Mouse (Mus musculus): ENCODE data around the gene Ptprd. TPM values are rescaled to one million over a fixed set of nuclear protein-coding genes. Genes with fewer than 3 reads are reported as not detected.

Gene Ptprd
- polyA plus RNA-seq, 1 experiment from 2014 or later = 6.3 TPM

GRCm38 (mm10) chr4:76996172-76996571 lies 1215.6 kb downstream of the Ptprd start:
- Histone ChIP-seq H3K9ac (ENCODE audit: low read depth, low read length) (no peak overlapping the region), H3K4me1 (ENCODE audit: control insufficient read depth, low read depth, low read length) (no peaks in the 10 kb centered on the region), H3K27ac (ENCODE audit: low read length) (no peak overlapping the region), H3K4me2 (ENCODE audit: low read depth, low read length) (no peak overlapping the region), H3K9me3 (replicated peaks; ENCODE audit: control insufficient read depth, low read length) (no peaks in the 10 kb centered on the region), H3K27me3 (ENCODE audit: control insufficient read depth, insufficient read depth, low read depth, low read length) (no peaks in the 10 kb centered on the region), H3K36me3 (ENCODE audit: control insufficient read depth, insufficient read depth) (no peaks in the 10 kb centered on the region), H3K4me3 (ENCODE audit: low read depth, low read length) (no peak overlapping the region)
- ATAC-seq (ENCODE audit: low read depth) = no peak
- WGBS (ENCODE audit: insufficient replicate concordance) = 76% methylated on average over 4 of the region's 4 CpGs

DNA sequence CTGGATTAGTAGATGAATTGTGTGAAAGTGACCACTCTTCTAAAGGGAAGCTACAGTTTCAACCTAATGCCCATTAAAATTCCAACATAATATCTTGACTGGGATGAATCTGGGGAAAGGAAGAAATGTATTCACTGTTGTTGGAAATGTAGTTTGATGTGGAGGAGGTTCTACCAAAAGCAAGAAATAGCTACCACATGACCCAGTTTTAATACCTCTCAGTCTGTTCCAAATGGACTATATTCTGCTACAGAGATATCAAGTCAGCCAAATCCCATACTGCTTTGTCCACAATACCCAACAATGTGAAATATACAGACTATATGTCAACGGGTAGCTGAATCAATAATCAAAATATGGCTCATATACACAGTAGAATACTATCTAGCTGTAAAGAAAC lies 1221.8 kb downstream of the Ptprd start:
- no peak for ATAC-seq (ENCODE audit: low read depth)
- H3K27ac ChIP-seq (ENCODE audit: low read length) = no peak overlapping the region
- 53% methylated on average over 1 of the region's 1 CpGs for WGBS (ENCODE audit: insufficient replicate concordance)
- no peaks in the 10 kb centered on the region for H3K9me3 ChIP-seq (replicated peaks; ENCODE audit: control insufficient read depth, low read length)
- no peak overlapping the region for H3K9ac ChIP-seq (ENCODE audit: low read depth, low read length)
- H3K36me3 ChIP-seq (ENCODE audit: control insufficient read depth, insufficient read depth) = no peaks in the 10 kb centered on the region
- H3K4me3 ChIP-seq (ENCODE audit: low read depth, low read length) = no peak overlapping the region
- H3K4me1 ChIP-seq (ENCODE audit: control insufficient read depth, low read depth, low read length) = no peaks in the 10 kb centered on the region
- no peaks in the 10 kb centered on the region for H3K27me3 ChIP-seq (ENCODE audit: control insufficient read depth, insufficient read depth, low read depth, low read length)
- H3K4me2 ChIP-seq (ENCODE audit: low read depth, low read length) = no peak overlapping the region

GRCm38 (mm10) chr4:76977056-76977809 lies 1234.5 kb downstream of the Ptprd start:
- Histone ChIP-seq H3K9me3 (replicated peaks; ENCODE audit: control insufficient read depth, low read length) (no peaks in the 10 kb centered on the region), H3K27me3 (ENCODE audit: control insufficient read depth, insufficient read depth, low read depth, low read length) (no peaks in the 10 kb centered on the region), H3K36me3 (ENCODE audit: control insufficient read depth, insufficient read depth) (no peaks in the 10 kb centered on the region), H3K4me2 (ENCODE audit: low read depth, low read length) (no peak overlapping the region), H3K9ac (ENCODE audit: low read depth, low read length) (no peak overlapping the region), H3K4me1 (ENCODE audit: control insufficient read depth, low read depth, low read length) (no peaks in the 10 kb centered on the region), H3K27ac (ENCODE audit: low read length) (no peak overlapping the region), H3K4me3 (ENCODE audit: low read depth, low read length) (no peak overlapping the region)
- ATAC-seq (ENCODE audit: low read depth) = no peak
- 59% methylated on average over 3 of the region's 3 CpGs for WGBS (ENCODE audit: insufficient replicate concordance)

DNA sequence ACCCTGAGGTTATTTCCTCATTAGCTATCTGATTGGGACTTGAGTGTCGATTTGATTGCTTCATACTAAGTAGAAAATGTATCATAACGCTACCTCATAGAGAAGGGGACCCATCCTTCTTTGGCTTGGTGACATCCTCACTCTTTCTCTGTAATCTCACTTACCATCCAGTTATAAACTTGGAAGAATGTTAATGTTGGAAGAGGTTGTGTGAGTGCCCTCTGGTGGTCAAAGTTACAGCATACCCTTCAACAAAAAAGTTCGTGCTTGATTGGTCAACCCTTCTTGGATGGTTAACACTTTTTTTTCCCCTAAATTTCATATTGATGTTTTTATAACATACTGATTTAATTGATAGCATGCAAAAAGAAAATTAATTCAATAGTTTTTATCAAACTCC lies 1263.5 kb downstream of the Ptprd start:
- no peak overlapping the region for H3K4me3 ChIP-seq (ENCODE audit: low read depth, low read length)
- H3K4me1 ChIP-seq (ENCODE audit: control insufficient read depth, low read depth, low read length) = no peaks in the 10 kb centered on the region
- no peaks in the 10 kb centered on the region for H3K27me3 ChIP-seq (ENCODE audit: control insufficient read depth, insufficient read depth, low read depth, low read length)
- ATAC-seq (ENCODE audit: low read depth) = no peak
- no peak overlapping the region for H3K9ac ChIP-seq (ENCODE audit: low read depth, low read length)
- no peak overlapping the region for H3K27ac ChIP-seq (ENCODE audit: low read length)
- no peaks in the 10 kb centered on the region for H3K9me3 ChIP-seq (replicated peaks; ENCODE audit: control insufficient read depth, low read length)
- no peaks in the 10 kb centered on the region for H3K36me3 ChIP-seq (ENCODE audit: control insufficient read depth, insufficient read depth)
- WGBS (ENCODE audit: insufficient replicate concordance) = 54% methylated on average over 3 of the region's 3 CpGs
- H3K4me2 ChIP-seq (ENCODE audit: low read depth, low read length) = no peak overlapping the region

- peak; percentile 70 for ATAC-seq (ENCODE audit: low read depth)
- no peaks in the 10 kb centered on the region for H3K4me1 ChIP-seq (ENCODE audit: control insufficient read depth, low read depth, low read length)
- 54% methylated on average over 6 of the region's 6 CpGs for WGBS (ENCODE audit: insufficient replicate concordance)
- no peak overlapping the region for H3K4me3 ChIP-seq (ENCODE audit: low read depth, low read length)
- H3K27ac ChIP-seq (ENCODE audit: low read length) = no peak overlapping the region
- no peaks in the 10 kb centered on the region for H3K9me3 ChIP-seq (replicated peaks; ENCODE audit: control insufficient read depth, low read length)
- no peak overlapping the region for H3K9ac ChIP-seq (ENCODE audit: low read depth, low read length)
- H3K27me3 ChIP-seq (ENCODE audit: control insufficient read depth, insufficient read depth, low read depth, low read length) = no peaks in the 10 kb centered on the region
- H3K36me3 ChIP-seq (ENCODE audit: control insufficient read depth, insufficient read depth) = no peaks in the 10 kb centered on the region
- H3K4me2 ChIP-seq (ENCODE audit: low read depth, low read length) = no peak overlapping the region
Observed at GRCm38 (mm10) chr4:76941382-76942360, 1270.1 kb downstream of the Ptprd start.

DNA sequence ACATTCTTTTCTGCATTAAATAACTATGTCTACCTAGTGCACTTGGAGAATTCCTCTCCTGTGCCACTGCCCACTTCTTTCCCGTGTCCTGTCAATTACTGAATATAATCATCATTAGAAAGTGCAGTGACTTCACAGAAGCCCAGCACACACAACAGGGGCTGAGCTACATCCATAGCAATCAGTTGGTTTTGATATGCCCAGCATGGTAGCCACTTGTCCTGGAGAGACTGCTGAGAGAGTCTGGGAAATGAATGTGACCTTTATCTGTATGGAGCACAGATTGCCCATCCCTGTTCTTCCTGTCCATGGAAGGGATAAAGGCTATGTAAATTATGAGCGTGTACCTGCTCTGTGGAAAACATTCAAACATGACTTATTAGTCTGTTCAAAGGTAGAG lies 1280.2 kb downstream of the Ptprd start:
- no peaks in the 10 kb centered on the region for H3K4me1 ChIP-seq (ENCODE audit: control insufficient read depth, low read depth, low read length)
- ATAC-seq (ENCODE audit: low read depth) = no peak
- H3K27me3 ChIP-seq (ENCODE audit: control insufficient read depth, insufficient read depth, low read depth, low read length) = no peaks in the 10 kb centered on the region
- no peak overlapping the region for H3K4me2 ChIP-seq (ENCODE audit: low read depth, low read length)
- H3K36me3 ChIP-seq (ENCODE audit: control insufficient read depth, insufficient read depth) = no peaks in the 10 kb centered on the region
- no peaks in the 10 kb centered on the region for H3K9me3 ChIP-seq (replicated peaks; ENCODE audit: control insufficient read depth, low read length)
- H3K4me3 ChIP-seq (ENCODE audit: low read depth, low read length) = no peak overlapping the region
- H3K27ac ChIP-seq (ENCODE audit: low read length) = no peak overlapping the region
- H3K9ac ChIP-seq (ENCODE audit: low read depth, low read length) = no peak overlapping the region
- WGBS (ENCODE audit: insufficient replicate concordance) = 36% methylated on average over 2 of the region's 2 CpGs

GRCm38 (mm10) chr4:76913532-76914150 lies 1298.1 kb downstream of the Ptprd start:
- Histone ChIP-seq H3K4me1 (ENCODE audit: control insufficient read depth, low read depth, low read length) (no peaks in the 10 kb centered on the region), H3K27ac (ENCODE audit: low read length) (no peak overlapping the region), H3K9me3 (replicated peaks; ENCODE audit: control insufficient read depth, low read length) (no peaks in the 10 kb centered on the region), H3K36me3 (ENCODE audit: control insufficient read depth, insufficient read depth) (no peaks in the 10 kb centered on the region), H3K4me2 (ENCODE audit: low read depth, low read length) (no peak overlapping the region), H3K4me3 (ENCODE audit: low read depth, low read length) (no peak overlapping the region), H3K9ac (ENCODE audit: low read depth, low read length) (no peak overlapping the region), H3K27me3 (ENCODE audit: control insufficient read depth, insufficient read depth, low read depth, low read length) (no peaks in the 10 kb centered on the region)
- no peak for ATAC-seq (ENCODE audit: low read depth)
- 60% methylated on average over 5 of the region's 5 CpGs for WGBS (ENCODE audit: insufficient replicate concordance)

- no peak for ATAC-seq (ENCODE audit: low read depth)
- Histone ChIP-seq H3K4me3 (ENCODE audit: low read depth, low read length) (no peak overlapping the region), H3K4me2 (ENCODE audit: low read depth, low read length) (no peak overlapping the region), H3K27me3 (ENCODE audit: control insufficient read depth, insufficient read depth, low read depth, low read length) (no peaks in the 10 kb centered on the region), H3K9me3 (replicated peaks; ENCODE audit: control insufficient read depth, low read length) (no peaks in the 10 kb centered on the region), H3K9ac (ENCODE audit: low read depth, low read length) (no peak overlapping the region), H3K4me1 (ENCODE audit: control insufficient read depth, low read depth, low read length) (no peaks in the 10 kb centered on the region), H3K36me3 (ENCODE audit: control insufficient read depth, insufficient read depth) (no peaks in the 10 kb centered on the region), H3K27ac (ENCODE audit: low read length) (no peak overlapping the region)
- 7% methylated on average over 1 of the region's 1 CpGs for WGBS (ENCODE audit: insufficient replicate concordance)
Observed at GRCm38 (mm10) chr4:76901692-76902091, 1310.1 kb downstream of the Ptprd start.

All from liver, embryonic 16.5 days (tissue).